Mouse (Mus musculus) heart, postnatal 0 days (tissue): ENCODE data around the gene Ap5s1.

ENCODE experiments used
- CTCF ChIP-seq: IDR thresholded peaks from 2 replicates; pipeline ENCODE4 v1.5.1; 2016; ENCODE audit warnings: antibody characterized with exemption, control low read depth, low read depth
- EP300 ChIP-seq: IDR thresholded peaks from 2 replicates; pipeline ENCODE4 v1.6.1; 2016; ENCODE audit warnings: antibody characterized with exemption, low read depth

DNA sequence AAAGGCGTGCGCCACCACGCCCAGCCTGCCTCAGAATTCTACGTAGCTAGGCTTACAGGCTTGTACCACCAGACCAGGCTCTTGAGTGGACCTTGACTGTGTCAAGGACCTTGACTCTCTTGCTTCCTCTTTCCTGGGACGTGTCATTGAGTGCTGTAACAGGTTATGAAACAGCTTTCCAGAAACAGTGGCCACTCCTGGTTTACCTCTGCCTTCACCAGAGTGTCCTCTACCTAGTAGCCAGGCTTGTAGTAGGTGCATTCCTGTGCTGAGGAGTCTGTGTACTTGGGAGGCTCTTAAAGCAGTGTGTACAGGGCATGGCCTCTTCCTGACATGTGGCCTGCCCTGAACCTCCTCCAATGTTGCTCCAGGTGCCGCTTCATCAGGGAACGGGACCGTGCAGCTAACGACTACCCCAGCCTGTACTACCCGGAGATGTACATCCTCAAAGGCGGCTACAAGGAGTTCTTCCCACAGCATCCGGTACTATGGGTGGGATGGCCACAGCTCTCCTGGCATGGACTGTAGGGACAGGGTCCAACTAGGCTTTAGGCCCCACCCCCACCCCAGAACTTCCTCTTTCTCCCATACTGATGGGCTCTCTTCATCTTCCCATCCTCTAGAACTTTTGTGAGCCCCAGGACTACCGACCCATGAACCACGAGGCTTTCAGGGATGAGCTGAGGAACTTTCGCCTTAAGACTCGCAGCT, 10.1 kb upstream of the Ap5s1 start:
- TF ChIP-seq CTCF: no peak
- no peak for TF ChIP-seq EP300
